Comparison of ENCODE assay signal across 10 mouse cellular contexts in the genomic region with DNA sequence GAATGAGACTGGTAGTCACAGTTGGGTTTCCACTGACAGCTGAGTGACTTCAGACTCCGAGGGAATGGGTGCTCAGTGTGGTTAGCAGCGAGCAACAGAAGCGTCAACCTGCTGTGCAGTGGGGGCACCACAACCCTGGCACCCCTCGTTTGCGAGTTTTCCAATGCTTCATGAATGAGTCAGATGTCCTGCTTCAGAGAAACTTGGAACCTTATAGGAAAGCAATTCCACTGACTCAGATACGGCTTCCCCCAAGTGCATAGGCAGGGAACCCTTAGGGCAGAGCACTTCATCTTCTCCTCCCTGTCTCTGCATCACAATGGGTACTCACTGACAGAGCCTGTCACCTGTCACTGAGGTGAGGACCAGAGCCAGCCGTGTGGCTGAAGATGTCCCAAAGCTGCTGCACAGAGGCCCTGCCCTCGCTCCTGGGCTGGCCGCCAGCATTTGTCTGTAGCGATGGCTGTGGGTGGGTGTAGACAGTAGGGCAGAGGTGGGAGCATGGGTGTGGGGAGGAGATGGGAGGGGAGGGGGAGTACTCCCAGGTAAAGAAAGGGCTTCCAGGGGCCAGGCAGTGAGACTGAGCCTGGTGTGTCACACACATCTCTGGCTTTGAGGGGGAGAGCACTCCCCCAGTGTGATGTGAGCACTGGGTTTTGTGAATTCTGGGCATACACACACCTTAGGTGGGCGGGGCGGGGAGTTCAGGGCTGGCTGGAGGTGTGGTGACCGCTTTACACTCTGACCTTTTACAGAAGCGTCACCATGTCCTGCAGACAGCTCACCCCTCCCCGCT. TPM values are rescaled to one million over a fixed set of nuclear protein-coding genes. Genes with fewer than 3 reads are reported as not detected.
A peak's percentile ranks its signal among the peaks of the same experiment; 100 is the strongest.
DNase-seq lines count a peak whose midpoint lies in the region; ATAC-seq lines count a peak whose summit lies in the region.
"Had no signal": no experiment of that assay in that cellular context is flagged by ENCODE, and none has a peak within 500 bp of the region (broad histone marks: within the 10 kb centered on the region; RNA-seq: fewer than 3 reads in every experiment).

No protein-coding gene starts in this region.

- no peak overlapping the region for H3K4me3 ChIP-seq in kidney, embryonic 15.5 days (replicated peaks)
- H3K4me3 ChIP-seq in midbrain, embryonic 14.5 days (replicated peaks; ENCODE audit: low read depth, low read length), result no peak overlapping the region
- H3K4me3 ChIP-seq: erythroblast, embryonic 14.5 days had no signal

- H3K36me3 ChIP-seq in kidney, embryonic 15.5 days, result peaks cover 31% of the 10 kb centered on the region
- H3K36me3 ChIP-seq in midbrain, embryonic 14.5 days (ENCODE audit: control insufficient read depth, insufficient read depth, low read length), result no peaks in the 10 kb centered on the region

- no peak overlapping the region for H3K9ac ChIP-seq in kidney, embryonic 15.5 days
- no peak overlapping the region for H3K9ac ChIP-seq in midbrain, embryonic 14.5 days (replicated peaks; ENCODE audit: low read length)

- no peaks in the 10 kb centered on the region for H3K27me3 ChIP-seq in kidney, embryonic 15.5 days
- H3K27me3 ChIP-seq in midbrain, embryonic 14.5 days (ENCODE audit: control insufficient read depth, insufficient read depth, low read length), result no peaks in the 10 kb centered on the region

- peak overlapping the region; percentile 78; the same call in 1 of the 2 replicates for H3K27ac ChIP-seq in kidney, embryonic 15.5 days
- H3K27ac ChIP-seq in midbrain, embryonic 14.5 days (replicated peaks; ENCODE audit: low read depth, low read length), result peak overlapping the region; percentile 72; the same call in 1 of the 2 replicates

- no peak overlapping the region for H3K4me2 ChIP-seq in kidney, embryonic 15.5 days
- H3K4me2 ChIP-seq in midbrain, embryonic 14.5 days (ENCODE audit: low read length), result no peak overlapping the region

- H3K4me1 ChIP-seq in kidney, embryonic 15.5 days, result peaks cover 44% of the 10 kb centered on the region
- H3K4me1 ChIP-seq in midbrain, embryonic 14.5 days (ENCODE audit: control insufficient read depth, insufficient read depth, low read length), result peaks cover 10% of the 10 kb centered on the region; the same call in 1 of the 2 replicates

- WGBS in kidney, embryonic 15.5 days, result 73% methylated on average over 15 of the region's 15 CpGs
- 84% methylated on average over 15 of the region's 15 CpGs for WGBS in midbrain, embryonic 14.5 days

- ATAC-seq in kidney, embryonic 15.5 days (replicated peaks; ENCODE audit: low FRiP score), result 0 out of 2 replicates have a peak, but pooled peaks have one; percentile 22
- ATAC-seq in midbrain, embryonic 14.5 days (ENCODE audit: low FRiP score, low TSS enrichment), result no peak

- peak; percentile 31 to 47 for DNase-seq in cerebellum, postnatal 10 days
- no peak for DNase-seq in cerebellum, postnatal 14 days
- no peak for DNase-seq in kidney, adult 11 months
- DNase-seq in NIH3T3 (ENCODE audit: low read depth), result peak; percentile 37
- DNase-seq in midbrain, embryonic 14.5 days, result no peak
- no peak for DNase-seq in c-Kit-positive CD71-positive TER-119-positive erythroid progenitor cells, embryonic 14.5 days (ENCODE audit: low spot score)
- DNase-seq in frontal cortex, adult 2 months (ENCODE audit: extremely low spot score in 1 of 2, low spot score in 1 of 2), result no peak
- DNase-seq: lung, postnatal 4 days had no signal

- no peaks in the 10 kb centered on the region for H3K9me3 ChIP-seq in kidney, embryonic 15.5 days (replicated peaks)
- H3K9me3 ChIP-seq in midbrain, embryonic 14.5 days (ENCODE audit: control insufficient read depth, low read length), result no peaks in the 10 kb centered on the region

RNA-seq across cellular contexts. Expression of gene Ung, which starts 7.5 kb away (rescaled TPM):
- polyA plus RNA-seq in kidney, embryonic 15.5 days (2015; fragmentation: Nextera tagmentation; extraction: Ambion mirVana), result 61.4 and 63.5 TPM in 2 replicates
- polyA plus RNA-seq in midbrain, embryonic 14.5 days (2014; fragmentation: Nextera tagmentation; extraction: Ambion mirVana), result 5.4 TPM in 2 replicates
- 5.4 and 5.9 TPM in 2 replicates for polyA plus RNA-seq in frontal cortex, adult 2 months (2012; rRNA removed)

RNA-seq across cellular contexts. Expression of gene Acacb, which starts 8.7 kb away (rescaled TPM):
- polyA plus RNA-seq in kidney, embryonic 15.5 days (2015; fragmentation: Nextera tagmentation; extraction: Ambion mirVana), result 4.1 and 4.8 TPM in 2 replicates
- polyA plus RNA-seq in midbrain, embryonic 14.5 days (2014; fragmentation: Nextera tagmentation; extraction: Ambion mirVana), result 3.6 and 5.6 TPM in 2 replicates
- 3.3 and 3.7 TPM in 2 replicates for polyA plus RNA-seq in frontal cortex, adult 2 months (2012; rRNA removed)

RNA-seq across cellular contexts. Expression of gene Alkbh2, which starts 9.7 kb away (rescaled TPM):
- polyA plus RNA-seq in kidney, embryonic 15.5 days (2015; fragmentation: Nextera tagmentation; extraction: Ambion mirVana), result 10.7 and 11.8 TPM in 2 replicates
- polyA plus RNA-seq in midbrain, embryonic 14.5 days (2014; fragmentation: Nextera tagmentation; extraction: Ambion mirVana), result 5.2 and 5.3 TPM in 2 replicates
- 8.7 and 10.0 TPM in 2 replicates for polyA plus RNA-seq in frontal cortex, adult 2 months (2012; rRNA removed)

RNA-seq across cellular contexts. Expression of gene Svop, which starts 46.3 kb away (rescaled TPM):
- polyA plus RNA-seq in kidney, embryonic 15.5 days (2015; fragmentation: Nextera tagmentation; extraction: Ambion mirVana), result 0.46 and 0.91 TPM in 2 replicates
- 88.8 and 105 TPM in 2 replicates for polyA plus RNA-seq in midbrain, embryonic 14.5 days (2014; fragmentation: Nextera tagmentation; extraction: Ambion mirVana)
- polyA plus RNA-seq in frontal cortex, adult 2 months (2012; rRNA removed), result 105 and 113 TPM in 2 replicates
- polyA plus RNA-seq: erythroblast, embryonic 14.5 days had no signal

Comparison
In these comparisons a context has a peak if more than half of its experiments do, and no peak if none do; other contexts are left out.
1. DNase-seq: peak in cerebellum, postnatal 10 days (2 of 2) and NIH3T3 (single experiment); none in cerebellum, postnatal 14 days (0 of 2), kidney, adult 11 months (single experiment), midbrain, embryonic 14.5 days (single experiment), c-Kit-positive CD71-positive TER-119-positive erythroid progenitor cells, embryonic 14.5 days (single experiment) and frontal cortex, adult 2 months (0 of 2).